Mouse (Mus musculus): ENCODE results near the gene Abcb1a. TPM values are rescaled to one million over a fixed set of nuclear protein-coding genes. Genes with fewer than 3 reads are reported as not detected.
"Not testable (repeated sequence)": the region's sequence is repeated elsewhere in the genome, so short reads cannot be mapped to it uniquely, and the experiment has no call there.

The Abcb1a gene
- total and polyA plus RNA-seq, 3 experiments, result not detected

GRCm38 (mm10) chr5:8736389-8736788 lies 76.5 kb downstream of the Abcb1a start:
- no peak for DNase-seq (ENCODE audit: low spot score)
- H3K27me3 ChIP-seq (ENCODE audit: insufficient read depth, low read length), result no peaks in the 10 kb centered on the region
- no peak for ATAC-seq (ENCODE audit: extremely low read depth, insufficient number of reproducible peaks, low FRiP score, poor library complexity, severe bottlenecking)
- TF ChIP-seq GATA2 (IDR thresholded peaks at IDR 0.05; ENCODE audit: borderline replicate concordance, low read depth, low read length) (no peak), TAL1 (conservative IDR thresholded peaks at IDR 0.05; ENCODE audit: low read depth, low read length) (no peak), CTCF (IDR thresholded peaks at IDR 0.05; ENCODE audit: low read depth, low read length) (no peak), POLR2AphosphoS5 (IDR thresholded peaks at IDR 0.05; ENCODE audit: insufficient replicate concordance, low read depth, low read length) (no peak), GATA1 (IDR thresholded peaks at IDR 0.05; ENCODE audit: borderline replicate concordance, low read length) (no peak)
- H3K4me3 ChIP-seq (ENCODE audit: low read depth, low read length), result no peak overlapping the region
- no peaks in the 10 kb centered on the region for H3K4me1 ChIP-seq (ENCODE audit: insufficient read depth, low read depth, low read length)
- H3K9me3 ChIP-seq (replicated peaks), result no peaks in the 10 kb centered on the region
- H3K36me3 ChIP-seq (replicated peaks), result no peaks in the 10 kb centered on the region

GRCm38 (mm10) chr5:8737062-8737461 lies 77.2 kb downstream of the Abcb1a start:
- H3K4me3 ChIP-seq (ENCODE audit: low read depth, low read length), result no peak overlapping the region
- TF ChIP-seq POLR2AphosphoS5 (IDR thresholded peaks at IDR 0.05; ENCODE audit: insufficient replicate concordance, low read depth, low read length), result no peak
- TF ChIP-seq GATA1 (IDR thresholded peaks at IDR 0.05; ENCODE audit: borderline replicate concordance, low read length), result no peak
- no peak for TF ChIP-seq TAL1 (conservative IDR thresholded peaks at IDR 0.05; ENCODE audit: low read depth, low read length)
- TF ChIP-seq GATA2 (IDR thresholded peaks at IDR 0.05; ENCODE audit: borderline replicate concordance, low read depth, low read length), result no peak
- no peak for TF ChIP-seq CTCF (IDR thresholded peaks at IDR 0.05; ENCODE audit: low read depth, low read length)
- H3K27me3 ChIP-seq (ENCODE audit: insufficient read depth, low read length), result no peaks in the 10 kb centered on the region
- no peaks in the 10 kb centered on the region for H3K36me3 ChIP-seq (replicated peaks)
- H3K4me1 ChIP-seq (ENCODE audit: insufficient read depth, low read depth, low read length), result no peaks in the 10 kb centered on the region
- DNase-seq (ENCODE audit: low spot score) (no peak), ATAC-seq (ENCODE audit: extremely low read depth, insufficient number of reproducible peaks, low FRiP score, poor library complexity, severe bottlenecking) (no peak)
- H3K9me3 ChIP-seq (replicated peaks), result no peaks in the 10 kb centered on the region

- not testable (repeated sequence) for DNase-seq (ENCODE audit: low spot score); H3K36me3 ChIP-seq (replicated peaks); H3K27me3 ChIP-seq (ENCODE audit: insufficient read depth, low read length); ATAC-seq (ENCODE audit: extremely low read depth, insufficient number of reproducible peaks, low FRiP score, poor library complexity, severe bottlenecking); H3K4me1 ChIP-seq (ENCODE audit: insufficient read depth, low read depth, low read length); H3K9me3 ChIP-seq (replicated peaks); H3K4me3 ChIP-seq (ENCODE audit: low read depth, low read length)
Measured at GRCm38 (mm10) chr5:8747244-8747643, 87.4 kb downstream of the Abcb1a start.

- DNase-seq (ENCODE audit: low spot score), result no peak
- Histone ChIP-seq H3K9me3 (replicated peaks) (no peaks in the 10 kb centered on the region), H3K36me3 (replicated peaks) (no peaks in the 10 kb centered on the region), H3K4me3 (ENCODE audit: low read depth, low read length) (no peak overlapping the region), H3K27me3 (ENCODE audit: insufficient read depth, low read length) (no peaks in the 10 kb centered on the region), H3K4me1 (ENCODE audit: insufficient read depth, low read depth, low read length) (no peaks in the 10 kb centered on the region)
- TF ChIP-seq GATA2 (IDR thresholded peaks at IDR 0.05; ENCODE audit: borderline replicate concordance, low read depth, low read length) (no peak), GATA1 (IDR thresholded peaks at IDR 0.05; ENCODE audit: borderline replicate concordance, low read length) (no peak), POLR2AphosphoS5 (IDR thresholded peaks at IDR 0.05; ENCODE audit: insufficient replicate concordance, low read depth, low read length) (no peak), TAL1 (conservative IDR thresholded peaks at IDR 0.05; ENCODE audit: low read depth, low read length) (no peak), CTCF (IDR thresholded peaks at IDR 0.05; ENCODE audit: low read depth, low read length) (no peak)
- no peak for ATAC-seq (ENCODE audit: extremely low read depth, insufficient number of reproducible peaks, low FRiP score, poor library complexity, severe bottlenecking)
Measured at GRCm38 (mm10) chr5:8772866-8773265, 113.0 kb downstream of the Abcb1a start.

- no peak overlapping the region for H3K4me3 ChIP-seq (ENCODE audit: low read depth, low read length)
- H3K36me3 ChIP-seq (replicated peaks), result no peaks in the 10 kb centered on the region
- TF ChIP-seq CTCF (IDR thresholded peaks at IDR 0.05; ENCODE audit: low read depth, low read length) (no peak), GATA2 (IDR thresholded peaks at IDR 0.05; ENCODE audit: borderline replicate concordance, low read depth, low read length) (no peak), POLR2AphosphoS5 (IDR thresholded peaks at IDR 0.05; ENCODE audit: insufficient replicate concordance, low read depth, low read length) (no peak), GATA1 (IDR thresholded peaks at IDR 0.05; ENCODE audit: borderline replicate concordance, low read length) (no peak), TAL1 (conservative IDR thresholded peaks at IDR 0.05; ENCODE audit: low read depth, low read length) (no peak)
- no peaks in the 10 kb centered on the region for H3K9me3 ChIP-seq (replicated peaks)
- DNase-seq (ENCODE audit: low spot score), result no peak
- no peak for ATAC-seq (ENCODE audit: extremely low read depth, insufficient number of reproducible peaks, low FRiP score, poor library complexity, severe bottlenecking)
- H3K27me3 ChIP-seq (ENCODE audit: insufficient read depth, low read length), result no peaks in the 10 kb centered on the region
- no peaks in the 10 kb centered on the region for H3K4me1 ChIP-seq (ENCODE audit: insufficient read depth, low read depth, low read length)
Measured at GRCm38 (mm10) chr5:8778311-8778710, 118.4 kb downstream of the Abcb1a start.

- H3K4me1 ChIP-seq (ENCODE audit: insufficient read depth, low read depth, low read length), result no peaks in the 10 kb centered on the region
- no peaks in the 10 kb centered on the region for H3K36me3 ChIP-seq (replicated peaks)
- no peaks in the 10 kb centered on the region for H3K27me3 ChIP-seq (ENCODE audit: insufficient read depth, low read length)
- ATAC-seq (ENCODE audit: extremely low read depth, insufficient number of reproducible peaks, low FRiP score, poor library complexity, severe bottlenecking) (no peak), DNase-seq (ENCODE audit: low spot score) (no peak)
- no peaks in the 10 kb centered on the region for H3K9me3 ChIP-seq (replicated peaks)
- H3K4me3 ChIP-seq (ENCODE audit: low read depth, low read length), result no peak overlapping the region
- no peak for TF ChIP-seq GATA1 (IDR thresholded peaks at IDR 0.05; ENCODE audit: borderline replicate concordance, low read length)
- TF ChIP-seq TAL1 (conservative IDR thresholded peaks at IDR 0.05; ENCODE audit: low read depth, low read length), result no peak
- TF ChIP-seq POLR2AphosphoS5 (IDR thresholded peaks at IDR 0.05; ENCODE audit: insufficient replicate concordance, low read depth, low read length), result no peak
- no peak for TF ChIP-seq CTCF (IDR thresholded peaks at IDR 0.05; ENCODE audit: low read depth, low read length)
- TF ChIP-seq GATA2 (IDR thresholded peaks at IDR 0.05; ENCODE audit: borderline replicate concordance, low read depth, low read length), result no peak
Measured at GRCm38 (mm10) chr5:8778751-8779150, 118.9 kb downstream of the Abcb1a start.

GRCm38 (mm10) chr5:8792281-8792680 lies 132.4 kb downstream of the Abcb1a start:
- TF ChIP-seq CTCF (IDR thresholded peaks at IDR 0.05; ENCODE audit: low read depth, low read length) (no peak), GATA2 (IDR thresholded peaks at IDR 0.05; ENCODE audit: borderline replicate concordance, low read depth, low read length) (no peak)
- Histone ChIP-seq H3K4me3 (ENCODE audit: low read depth, low read length) (no peak overlapping the region), H3K9me3 (replicated peaks) (no peaks in the 10 kb centered on the region), H3K27me3 (ENCODE audit: insufficient read depth, low read length) (no peaks in the 10 kb centered on the region), H3K36me3 (replicated peaks) (no peaks in the 10 kb centered on the region), H3K4me1 (ENCODE audit: insufficient read depth, low read depth, low read length) (no peaks in the 10 kb centered on the region)
- ATAC-seq (ENCODE audit: extremely low read depth, insufficient number of reproducible peaks, low FRiP score, poor library complexity, severe bottlenecking) (no peak), DNase-seq (ENCODE audit: low spot score) (no peak)

Other genes with a start within 250 kb of the Abcb1a start
- 141 and 174 TPM in 2 replicates for gene Dbf4, start 237.4 kb upstream of the Abcb1a start, total RNA-seq (2014; fragmentation: Nextera tagmentation)
- 121 and 139 TPM in 2 replicates for gene Dbf4, start 237.4 kb upstream of the Abcb1a start, total RNA-seq (2017)
- gene Dbf4, start 237.4 kb upstream of the Abcb1a start, polyA plus RNA-seq (2012), result 32.6 and 36.0 TPM in 2 replicates
- 44.3 and 44.7 TPM in 2 replicates for gene Slc25a40, start 237.2 kb upstream of the Abcb1a start, total RNA-seq (2014; fragmentation: Nextera tagmentation)
- gene Slc25a40, start 237.2 kb upstream of the Abcb1a start, total RNA-seq (2017), result 18.9 and 23.6 TPM in 2 replicates
- 1.3 and 1.6 TPM in 2 replicates for gene Slc25a40, start 237.2 kb upstream of the Abcb1a start, polyA plus RNA-seq (2012)
- gene Rundc3b, start 37.1 kb upstream of the Abcb1a start, total RNA-seq (2014; fragmentation: Nextera tagmentation), result 0.87 TPM in 1 of 2 replicates, not detected in the other
- gene Rundc3b, start 37.1 kb upstream of the Abcb1a start, total RNA-seq (2017), result 0.58 and 0.76 TPM in 2 replicates
- gene Rundc3b, start 37.1 kb upstream of the Abcb1a start, polyA plus RNA-seq (2012), result 0.04 and 0.07 TPM in 2 replicates
- gene Abcb1b, start 138.1 kb downstream of the Abcb1a start, total RNA-seq (2014; fragmentation: Nextera tagmentation), result not detected in 2 replicates
- 0.46 and 0.55 TPM in 2 replicates for gene Abcb1b, start 138.1 kb downstream of the Abcb1a start, total RNA-seq (2017)
- gene Abcb1b, start 138.1 kb downstream of the Abcb1a start, polyA plus RNA-seq (2012), result not detected in 2 replicates
- gene Abcb4, start 233.6 kb downstream of the Abcb1a start, total RNA-seq (2014; fragmentation: Nextera tagmentation), result 35.1 TPM in 1 of 2 replicates, not detected in the other
- 0.11 and 0.35 TPM in 2 replicates for gene Abcb4, start 233.6 kb downstream of the Abcb1a start, total RNA-seq (2017)
- gene Abcb4, start 233.6 kb downstream of the Abcb1a start, polyA plus RNA-seq (2012), result not detected in 2 replicates